Mouse (Mus musculus): ENCODE measurements around the gene Copz2.

DNA sequence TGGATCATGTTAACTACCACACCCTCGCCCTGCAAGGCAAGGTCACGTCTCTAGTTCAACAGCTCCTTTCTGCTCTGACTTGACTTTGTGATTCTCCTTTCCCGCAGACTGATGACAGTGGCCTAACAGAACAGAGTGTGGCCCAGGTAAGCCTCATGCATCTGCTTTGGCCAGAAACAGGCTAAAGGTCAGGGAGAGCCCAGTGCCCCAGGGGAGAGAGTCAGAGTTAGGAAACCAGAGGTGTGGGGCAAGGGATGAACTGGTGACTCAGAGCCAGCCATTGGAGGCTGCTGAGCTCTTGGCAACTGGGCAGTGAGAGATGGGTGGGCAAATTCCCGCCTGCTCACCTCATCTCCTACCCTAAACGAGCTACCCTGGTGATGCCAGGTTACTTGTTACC lies 7.8 kb downstream of the Copz2 start:
- TF ChIP-seq CTCF (IDR thresholded peaks at IDR 0.05; ENCODE audit: control insufficient read depth, insufficient read depth, insufficient read length): no peak
- no peak for TF ChIP-seq MYOG (IDR thresholded peaks at IDR 0.05; ENCODE audit: control insufficient read depth, extremely low read depth, insufficient read length)
